Mouse (Mus musculus) 416B (cell line): ENCODE data around the gene Gamt.
A peak's percentile ranks its signal among the peaks of the same experiment; 100 is the strongest.

ENCODE experiments used
- DNase-seq: peaks from one replicate; pipeline ENCODE4 v3.0.0; 2011; ENCODE audit warnings: low read depth

The Gamt gene

DNA sequence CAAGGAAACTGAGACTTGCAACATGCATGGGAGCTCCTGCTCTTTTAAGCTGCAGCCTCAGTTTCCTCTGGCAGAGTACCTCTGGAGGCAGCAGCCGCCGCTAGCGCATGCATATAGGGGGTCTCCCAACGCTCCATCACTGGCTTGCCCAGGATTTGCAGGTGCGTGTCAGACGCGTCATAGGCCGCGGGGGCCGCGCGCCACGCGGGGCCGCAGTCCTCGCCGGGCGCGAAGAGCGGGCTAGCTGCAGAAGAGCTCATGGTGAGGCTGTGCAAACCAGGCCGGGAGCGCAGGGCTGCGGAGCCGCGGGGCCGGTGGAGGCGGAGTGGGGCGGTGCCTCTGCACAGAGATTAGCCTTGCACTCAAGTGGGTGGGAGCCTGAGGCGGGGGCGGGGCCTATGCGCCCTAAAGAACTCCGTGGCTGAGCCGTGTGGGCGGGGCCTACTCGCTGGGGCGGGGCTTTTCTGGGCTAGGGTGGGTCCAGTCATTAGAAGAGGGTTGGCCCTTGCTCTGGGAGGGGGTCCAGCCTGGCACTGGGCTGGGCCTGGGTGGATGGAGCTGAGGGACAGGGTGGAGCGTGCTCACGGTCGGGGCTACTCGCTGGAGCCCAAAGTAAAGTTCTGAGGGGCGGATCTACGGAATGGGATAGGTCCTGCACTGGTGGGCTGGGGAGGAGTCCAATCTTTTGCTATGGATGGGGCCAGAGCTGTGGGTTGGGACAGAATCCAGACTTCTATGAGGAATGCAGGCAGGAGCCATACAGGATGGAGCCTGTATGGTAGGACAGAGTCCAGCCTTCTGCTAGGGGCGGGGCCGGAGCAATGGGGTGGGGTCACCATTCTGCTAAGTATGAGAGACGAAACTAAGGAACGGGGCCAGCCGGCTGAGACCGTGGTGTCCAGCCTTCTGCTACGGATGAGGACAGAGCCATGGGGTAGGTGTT, at the start of gene Gamt, which contains the start of gene Dazap1:
Gene Gamt (minus strand): TSS at position 371 of the 943 bp plus-strand sequence.
Gene Dazap1 (plus strand): TSS at position 845 of the 943 bp plus-strand sequence.
- peak; percentile 99 for DNase-seq

DNA sequence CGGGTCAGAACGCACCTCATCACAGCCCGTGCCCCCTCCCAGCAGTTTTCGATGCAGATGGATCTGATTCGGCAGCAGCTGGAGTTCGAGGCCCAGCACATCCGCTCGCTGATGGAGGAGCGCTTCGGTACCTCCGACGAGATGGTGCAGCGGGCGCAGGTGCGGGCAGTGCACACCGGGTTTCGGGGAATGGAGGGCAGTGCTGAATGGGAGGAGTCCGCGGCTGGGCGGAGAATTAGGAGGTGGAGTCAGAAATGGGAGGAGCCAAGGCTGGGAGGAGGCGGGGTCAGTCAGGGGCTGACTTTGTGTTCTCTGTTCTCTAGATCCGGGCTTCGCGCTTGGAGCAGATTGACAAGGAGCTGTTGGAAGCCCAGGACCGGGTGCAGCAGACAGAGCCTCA, 44.0 kb upstream of the Gamt start:
- DNase-seq = no peak

DNA sequence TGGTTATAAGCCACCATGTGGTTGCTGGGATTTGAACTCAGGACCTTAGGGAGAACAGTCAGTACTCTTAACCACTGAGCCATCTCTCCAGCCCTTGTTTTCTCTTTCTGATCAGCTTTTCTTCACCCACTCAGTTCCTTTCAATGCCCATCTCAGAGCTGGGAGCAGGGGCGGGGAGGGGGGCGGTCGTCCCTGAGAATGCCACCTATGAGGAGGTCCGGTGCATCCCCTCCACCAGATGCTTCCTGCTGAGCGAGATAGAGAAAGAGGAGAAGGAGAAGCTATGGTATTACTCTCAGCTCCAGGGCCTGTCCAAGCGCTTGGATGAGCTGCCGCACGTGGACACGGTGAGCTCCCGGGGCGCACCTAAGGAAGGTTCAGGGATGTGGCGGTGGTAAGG, 43.6 kb upstream of the Gamt start:
- DNase-seq = no peak

DNA sequence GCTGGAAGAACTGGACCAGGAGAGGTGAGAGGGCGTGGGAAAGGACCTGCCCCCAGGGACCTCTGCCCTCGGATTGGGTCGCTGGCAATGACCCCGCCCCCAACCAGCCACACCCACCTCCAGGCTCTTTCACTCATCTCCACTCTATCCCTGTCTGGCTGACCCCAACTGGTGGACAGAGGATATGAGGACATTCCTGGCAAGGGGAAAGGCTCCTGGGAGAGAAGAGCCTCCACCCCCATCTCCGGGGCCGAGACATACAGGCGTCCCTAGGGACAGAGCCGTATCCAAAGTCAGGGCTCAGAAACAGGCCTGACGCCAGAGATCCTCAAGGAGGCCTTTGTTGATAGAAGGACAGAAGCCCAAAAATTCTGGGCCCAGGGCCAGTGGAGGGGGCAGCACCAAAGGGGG, 41.7 kb upstream of the Gamt start:
- no peak for DNase-seq

DNA sequence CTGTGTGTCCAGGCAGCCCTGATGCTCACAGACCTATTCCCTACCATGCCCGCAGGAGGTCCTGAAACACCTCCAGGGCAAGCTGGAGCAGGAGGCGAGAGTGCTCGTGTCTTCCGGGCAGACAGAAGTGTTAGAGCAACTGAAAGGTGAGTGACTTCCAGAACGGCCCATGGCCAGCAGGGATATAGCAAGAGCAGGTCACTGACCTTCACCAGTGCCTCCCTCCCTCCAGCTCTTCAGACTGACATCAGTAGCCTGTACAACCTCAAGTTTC, 41.2 kb upstream of the Gamt start:
- DNase-seq = no peak

DNA sequence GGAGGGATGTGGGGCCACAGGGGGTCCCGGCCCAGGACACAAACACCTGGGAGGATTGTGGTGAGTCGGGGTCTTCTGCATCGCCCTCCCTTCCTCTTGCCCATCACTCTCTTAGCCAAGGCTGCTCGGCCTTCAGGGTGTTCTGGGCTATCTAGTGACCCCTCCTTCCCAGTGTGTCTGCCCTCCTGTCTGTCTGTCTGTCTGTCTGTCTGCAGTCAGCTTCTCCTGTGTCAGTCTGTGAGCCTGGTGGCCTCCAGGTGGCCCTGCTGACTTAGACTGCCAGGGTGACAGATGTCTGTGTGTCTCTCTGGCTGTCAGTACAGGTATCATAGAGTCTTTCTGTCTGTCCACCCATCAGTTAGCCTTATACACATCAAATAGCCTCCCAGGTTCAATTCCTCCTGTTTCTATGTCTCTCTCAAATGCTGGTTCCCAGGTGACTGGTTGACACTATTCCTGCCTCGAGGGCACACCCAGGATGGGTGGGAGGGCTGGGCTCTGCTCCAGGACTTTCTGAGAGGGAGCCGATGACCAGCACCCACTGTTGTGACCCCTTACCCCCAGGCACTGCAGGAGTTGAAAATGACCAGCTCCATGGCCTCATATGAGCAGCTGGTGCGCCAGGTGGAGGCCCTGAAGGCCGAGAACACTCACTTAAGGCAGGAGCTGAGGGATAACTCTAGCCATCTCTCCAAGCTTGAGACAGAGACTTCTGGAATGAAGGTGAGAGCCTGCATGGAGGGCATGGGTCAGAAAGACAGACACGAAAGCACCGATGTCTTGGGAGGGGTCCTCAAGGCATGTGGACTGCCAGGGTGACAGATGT, 40.7 kb upstream of the Gamt start:
- DNase-seq = no peak

DNA sequence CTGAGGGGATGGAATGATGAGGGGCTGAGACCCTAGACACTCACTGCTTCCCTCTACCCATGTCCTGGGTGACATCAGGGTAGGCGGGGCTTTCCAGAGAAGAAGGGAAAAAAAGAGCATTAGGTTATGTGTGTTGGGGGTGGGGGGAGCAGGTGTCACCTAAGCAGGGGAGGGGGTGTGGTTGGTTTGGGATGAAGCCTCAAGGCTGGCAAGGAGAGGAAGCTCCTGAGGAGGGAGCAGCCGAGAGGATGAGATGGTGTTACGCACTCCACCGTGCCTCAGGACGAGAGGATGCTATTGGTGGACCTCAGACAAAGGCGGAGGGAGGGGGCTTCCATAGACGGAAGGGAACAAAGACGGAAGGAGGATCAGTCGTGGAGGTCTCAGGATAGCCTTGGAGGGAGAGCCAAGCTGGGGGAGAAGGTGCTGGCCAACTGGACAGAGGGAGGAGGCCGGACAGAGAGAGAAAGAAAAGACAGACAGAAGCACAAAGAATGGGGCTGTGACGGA, 39.9 kb upstream of the Gamt start:
- no peak for DNase-seq

DNA sequence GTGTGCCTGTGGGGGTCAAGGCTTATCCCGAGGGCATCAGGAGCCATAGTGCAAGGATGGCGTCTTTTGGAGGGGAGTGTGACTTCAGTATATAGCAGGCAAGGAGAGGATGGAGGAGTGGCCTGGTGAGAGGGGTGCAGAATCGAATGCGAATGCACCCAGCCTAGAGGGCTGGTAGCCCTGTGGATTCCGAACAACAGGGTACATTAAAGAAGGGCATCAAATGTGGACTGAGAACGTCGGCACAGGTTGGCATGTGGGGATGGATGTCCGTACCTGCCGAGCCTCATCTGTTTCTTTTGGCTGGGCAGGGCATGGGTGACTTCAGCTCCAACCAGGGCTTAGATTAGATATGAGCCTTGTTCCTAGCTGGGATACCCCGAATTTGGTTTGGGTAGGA, 39.0 kb upstream of the Gamt start:
- DNase-seq = no peak

DNA sequence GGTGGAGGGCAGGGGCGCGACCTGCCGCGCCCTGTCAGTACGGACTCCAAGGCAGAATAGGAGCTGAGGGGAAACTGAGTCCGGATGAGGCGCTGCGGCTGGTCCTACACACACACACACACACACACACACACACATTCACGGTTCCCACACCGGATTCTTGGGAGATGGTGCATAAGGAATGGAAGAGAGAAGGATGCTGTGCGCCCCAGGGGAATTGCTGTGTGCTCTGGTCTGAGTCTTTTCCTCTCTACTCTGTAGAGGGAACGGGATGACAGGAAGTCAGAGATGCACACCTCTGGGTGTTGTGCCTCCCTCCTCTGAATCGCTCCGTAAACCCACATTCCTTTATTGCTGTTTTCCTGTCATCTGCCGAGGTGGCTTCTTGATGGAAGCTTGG, 38.5 kb upstream of the Gamt start:
- DNase-seq = no peak

DNA sequence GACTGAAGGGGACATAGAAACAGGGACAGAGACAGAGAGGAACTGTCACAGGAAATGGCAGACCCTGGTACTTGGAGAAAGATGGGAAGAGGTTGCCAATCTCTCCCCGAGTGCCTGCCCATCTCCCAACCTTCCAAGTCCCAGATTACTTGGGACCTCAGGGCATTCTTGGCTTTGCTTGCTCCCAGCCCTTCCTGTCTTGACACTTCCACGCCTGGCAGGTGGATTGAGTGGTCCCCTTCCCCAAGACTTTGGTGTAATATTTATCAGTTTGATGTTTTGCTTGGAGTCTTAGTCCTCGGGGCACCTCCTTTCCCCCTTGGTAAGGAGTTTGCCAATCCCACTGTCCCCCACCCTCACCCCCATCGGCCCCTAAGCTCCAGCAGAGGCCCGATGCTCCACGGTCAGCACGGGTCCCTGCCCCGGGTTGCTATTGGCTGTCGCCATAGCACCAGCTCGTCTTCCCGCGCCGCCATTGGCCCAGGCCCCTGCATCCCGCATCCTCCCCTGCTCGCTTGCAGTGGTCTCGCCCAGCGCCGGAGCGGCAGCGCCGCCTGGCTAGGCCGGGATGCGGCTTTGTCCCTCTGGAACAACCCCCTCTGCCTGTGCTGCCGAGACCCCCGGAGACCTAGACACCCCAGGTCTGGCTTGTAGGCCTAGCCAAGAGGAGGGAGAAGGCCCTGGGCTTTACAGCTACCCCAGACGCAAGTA, 37.9 kb upstream of the Gamt start:
- DNase-seq = no peak

DNA sequence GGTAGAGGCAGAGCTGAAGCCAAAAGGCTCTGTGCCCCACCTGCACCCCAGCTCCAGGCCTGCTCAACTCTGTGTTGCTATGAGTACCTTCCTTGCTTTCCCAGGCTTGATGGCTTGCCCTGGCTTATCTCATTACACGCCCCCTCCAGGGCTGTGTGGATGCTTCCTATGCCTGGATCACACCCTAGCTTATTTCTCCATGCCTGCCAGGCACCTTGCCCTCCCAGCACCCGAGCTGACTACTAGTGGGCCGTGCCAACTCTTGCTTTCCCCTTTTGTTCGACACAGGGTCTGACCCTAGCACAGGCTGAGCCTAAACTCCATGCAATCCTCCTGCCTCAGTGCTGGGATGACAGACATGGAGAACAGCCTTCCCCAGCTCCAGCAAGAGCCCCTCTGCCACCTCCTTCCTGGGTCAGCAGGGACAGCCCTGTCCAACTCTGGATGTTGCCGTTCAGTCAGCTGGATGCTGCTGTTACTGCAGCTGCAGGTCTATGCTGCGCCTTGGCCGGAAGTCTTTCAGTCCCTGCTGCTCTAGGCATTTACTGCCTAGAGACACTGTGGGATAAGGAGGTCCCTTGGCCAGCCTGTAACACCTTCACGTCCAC, 36.8 kb upstream of the Gamt start:
- no peak for DNase-seq

DNA sequence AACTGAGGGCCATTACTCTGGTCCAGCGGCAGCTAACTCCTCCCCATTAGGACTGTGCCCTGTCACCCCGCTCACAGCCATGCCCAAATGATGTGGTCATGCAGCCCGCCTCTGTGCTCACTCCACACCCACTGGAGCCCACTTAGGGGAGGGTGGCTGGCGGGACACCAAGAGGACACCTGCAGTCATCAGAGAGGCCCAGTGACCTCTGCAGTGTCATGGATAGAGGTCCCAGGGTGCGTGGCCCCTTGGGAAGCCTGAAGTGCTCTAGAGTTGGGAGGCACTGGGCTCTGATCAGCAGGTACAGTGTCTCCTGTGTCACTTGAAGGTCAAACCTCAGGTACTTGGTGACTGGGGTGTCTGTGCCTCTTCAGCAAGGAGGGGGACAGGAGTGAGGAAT, 36.0 kb upstream of the Gamt start:
- no peak for DNase-seq

DNA sequence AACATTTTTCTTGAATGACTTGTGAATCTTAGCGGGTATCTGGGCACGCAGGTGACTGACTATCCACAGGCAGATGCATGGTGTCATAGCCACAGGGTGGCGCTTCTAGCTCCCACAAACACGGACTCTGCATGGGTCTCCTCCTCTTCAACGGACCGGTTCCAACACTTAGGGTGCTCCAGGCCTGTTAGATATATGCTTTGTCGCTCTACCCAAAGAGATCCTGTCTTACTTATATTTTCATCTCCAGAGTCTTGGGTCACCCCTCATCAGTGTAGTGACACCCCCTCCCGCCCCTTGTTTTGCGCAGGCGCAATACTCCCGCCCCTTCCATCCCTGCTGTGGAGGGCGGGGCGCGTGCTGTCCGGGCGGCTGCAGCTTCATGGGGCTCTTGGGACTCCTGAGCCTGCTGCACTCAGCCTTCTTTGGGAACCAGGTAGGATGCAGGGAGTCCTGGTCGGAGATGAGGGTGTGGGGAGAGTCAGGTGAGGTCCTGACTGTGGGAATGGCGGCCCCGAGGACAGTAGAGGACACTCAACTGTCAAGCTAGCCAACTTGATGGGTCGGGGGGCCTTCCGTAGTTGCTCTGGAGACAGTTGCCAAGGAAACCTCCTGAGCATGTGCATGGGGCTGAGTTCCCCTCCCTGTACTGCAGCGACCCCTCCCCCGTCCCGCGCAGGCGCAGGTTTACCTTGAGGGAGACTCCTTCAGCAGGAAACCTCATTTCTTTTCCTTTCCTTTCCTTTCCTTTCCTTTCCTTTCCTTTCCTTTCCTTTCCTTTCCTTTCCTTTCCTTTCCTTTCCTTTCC, 35.0 kb upstream of the Gamt start, which contains the start of gene Apc2:
Gene Apc2 (plus strand): TSS at position 360 of the 808 bp plus-strand sequence.
- peak; percentile 69 for DNase-seq

DNA sequence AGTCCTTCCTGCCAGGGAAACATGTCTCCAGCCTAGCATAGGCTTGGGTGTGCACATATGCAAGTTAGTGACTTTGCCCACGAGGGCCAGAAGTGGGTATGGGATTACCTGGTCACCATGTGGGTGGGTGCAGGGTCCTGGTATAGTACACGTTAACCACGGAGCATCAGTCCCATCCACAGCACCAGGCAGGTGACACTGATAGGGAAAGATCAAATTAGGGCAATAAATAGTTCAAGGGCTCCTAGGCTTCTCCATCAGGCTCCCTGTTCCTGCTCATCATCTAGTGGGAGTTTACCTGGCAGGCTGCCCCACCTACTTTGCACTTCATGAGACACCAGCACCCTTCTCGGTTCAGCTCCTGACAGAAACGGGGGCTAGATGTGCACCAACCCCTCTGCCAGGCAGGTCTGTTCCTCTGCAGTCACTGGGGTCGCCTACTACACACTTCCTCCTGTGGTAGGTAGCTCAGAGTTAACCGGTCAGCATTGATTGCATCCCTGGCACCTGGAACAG, 34.0 kb upstream of the Gamt start:
- DNase-seq = peak; percentile 21

DNA sequence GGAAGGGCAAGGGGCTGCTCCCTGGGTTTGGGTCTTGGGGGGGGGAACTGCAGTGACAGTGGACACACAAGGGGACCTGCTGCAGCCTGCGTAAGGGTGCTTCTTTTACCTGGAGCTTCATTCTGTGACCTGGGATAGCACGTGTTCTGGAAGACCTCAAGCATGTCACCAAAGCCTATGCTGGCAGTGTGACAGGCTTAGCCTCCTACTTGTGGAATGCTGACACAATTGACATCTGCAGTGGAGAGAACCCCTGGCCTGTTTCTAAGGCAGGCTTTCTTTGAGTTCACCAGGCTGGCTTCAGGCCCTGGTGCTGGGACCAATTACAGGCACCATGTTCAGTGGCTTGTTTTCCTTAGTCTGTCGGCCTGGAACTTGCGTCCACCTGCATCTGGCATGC, 33.5 kb upstream of the Gamt start:
- DNase-seq = no peak

DNA sequence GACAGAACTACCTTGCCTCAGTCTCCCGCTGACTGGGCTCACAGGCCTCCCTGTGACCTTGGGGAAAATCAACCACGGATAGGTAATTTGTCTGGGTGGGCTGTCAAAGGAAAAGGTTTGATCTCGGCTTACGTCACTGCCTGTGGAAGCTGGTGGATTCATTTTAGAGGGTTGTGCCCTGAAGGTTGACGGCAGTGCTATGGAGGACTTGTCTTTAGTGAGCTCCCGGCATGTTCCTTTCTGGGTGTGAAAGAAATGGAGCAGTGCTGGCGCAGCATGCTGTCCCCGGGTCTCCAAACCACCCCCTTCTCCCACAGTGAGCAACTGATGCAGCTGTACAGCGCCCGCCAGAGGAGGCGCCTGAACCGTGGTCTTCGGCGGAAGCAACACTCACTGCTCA, 32.5 kb upstream of the Gamt start:
- DNase-seq = peak; percentile 47

DNA sequence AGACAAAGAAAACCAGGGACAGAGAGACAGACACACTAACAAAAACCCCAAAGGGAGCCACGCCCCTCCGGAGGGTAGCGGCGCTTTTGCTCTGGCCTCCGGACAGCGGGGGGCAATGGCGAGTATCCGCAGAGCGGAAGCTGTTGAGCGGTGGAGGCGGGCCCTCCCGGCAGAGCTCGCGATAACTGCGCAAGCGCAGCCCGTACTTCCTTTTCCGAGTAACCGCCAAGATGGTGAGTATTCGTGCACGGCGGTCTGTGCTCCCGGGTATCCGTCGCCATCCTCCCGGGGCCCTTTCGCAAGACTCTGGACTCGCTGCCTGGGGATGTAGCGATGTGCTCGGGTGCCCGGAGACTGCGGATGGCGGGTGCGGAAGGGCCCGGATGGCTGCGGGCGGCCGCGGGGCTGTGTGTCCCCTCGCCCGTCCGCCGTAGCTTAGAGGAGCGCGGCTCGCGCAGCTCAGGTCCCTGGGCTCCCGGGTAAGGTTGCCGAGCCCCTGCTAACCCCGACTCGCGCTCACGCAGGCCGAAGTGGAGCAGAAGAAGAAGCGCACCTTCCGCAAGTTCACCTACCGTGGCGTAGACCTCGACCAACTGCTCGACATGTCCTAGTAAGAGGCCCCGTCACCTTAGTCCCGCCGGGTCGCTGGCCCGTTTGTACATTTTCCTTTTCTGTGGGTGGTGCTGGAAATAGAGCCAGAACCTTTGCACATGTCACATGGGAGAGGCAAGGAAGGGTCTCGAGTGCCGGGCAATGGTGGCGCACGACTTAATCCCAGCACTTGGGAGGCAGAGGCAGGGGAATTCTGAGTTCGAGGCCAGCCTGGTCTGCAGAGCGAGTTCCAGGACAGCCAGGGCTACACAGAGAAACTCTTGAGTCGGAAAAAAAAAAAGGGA, 31.7 kb upstream of the Gamt start, which contains the start of gene Rps15:
Gene Rps15 (plus strand): TSS at position 203 of the 896 bp plus-strand sequence.
- peak; percentile 97 for DNase-seq

DNA sequence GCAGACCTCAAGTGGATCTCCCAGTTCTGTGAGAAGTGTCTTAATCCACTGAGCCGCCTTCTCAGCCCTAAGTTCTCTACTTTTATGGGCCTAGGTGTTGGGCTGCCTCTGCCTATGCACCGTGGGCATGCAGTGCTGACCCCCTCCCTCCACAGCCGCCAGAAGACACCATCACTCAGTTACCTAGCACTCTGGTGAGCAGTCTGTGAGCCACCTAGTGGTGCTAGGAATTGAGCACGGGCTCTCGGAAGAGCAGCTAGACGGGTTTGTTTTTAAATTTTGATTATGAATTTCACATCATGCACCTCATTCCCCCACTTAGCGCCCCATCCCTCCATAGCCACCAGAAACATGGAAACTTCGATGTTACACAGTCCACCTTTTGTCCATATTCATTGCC, 27.8 kb upstream of the Gamt start:
- peak; percentile 30 for DNase-seq

DNA sequence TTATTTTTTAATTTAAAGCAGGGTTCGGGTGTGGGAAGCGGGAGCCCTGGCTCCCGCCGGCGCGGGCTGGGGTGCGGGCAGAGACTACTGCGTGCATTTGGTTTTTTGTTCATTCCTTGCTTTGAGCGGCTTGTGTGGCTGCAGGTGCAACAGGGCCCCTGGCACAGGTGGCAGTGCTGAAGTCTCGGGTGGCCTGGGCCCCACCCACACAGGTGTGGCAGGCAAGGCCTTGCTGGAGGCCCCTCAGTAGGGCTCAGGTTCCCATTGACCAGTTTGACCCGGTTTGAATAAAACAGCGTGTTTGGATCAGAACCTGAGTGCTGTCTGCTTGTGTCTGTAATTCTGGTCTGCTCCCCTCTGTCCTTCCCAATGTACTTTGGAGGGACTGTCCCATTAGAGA, 27.3 kb upstream of the Gamt start:
- DNase-seq = no peak
